Comparison of ENCODE assay signal across 8 mouse cellular contexts in genomic region chr14:68197470-68197800, GRCm38 (mm10).
DNase-seq lines count a peak whose midpoint lies in the region; ATAC-seq and TF ChIP-seq lines count a peak whose summit lies in the region.

No protein-coding gene starts in this region.

- H3K4me1 ChIP-seq in kidney, embryonic 14.5 days (ENCODE audit: control insufficient read depth, insufficient read depth, low read length) = no peaks in the 10 kb centered on the region
- no peaks in the 10 kb centered on the region for H3K4me1 ChIP-seq in hindbrain, embryonic 11.5 days (replicated peaks; ENCODE audit: control insufficient read depth, insufficient read depth, low read length)
- H3K4me1 ChIP-seq in midbrain, postnatal 0 days (ENCODE audit: insufficient read depth, low read length) = no peaks in the 10 kb centered on the region
- H3K4me1 ChIP-seq in lung, adult 2 months (ENCODE audit: control insufficient read depth, insufficient read depth, low read length) = no peaks in the 10 kb centered on the region

- H3K4me3 ChIP-seq in kidney, embryonic 14.5 days (ENCODE audit: low read length) = no peak overlapping the region
- H3K4me3 ChIP-seq in hindbrain, embryonic 11.5 days (ENCODE audit: low read depth, low read length) = no peak overlapping the region
- H3K4me3 ChIP-seq in midbrain, postnatal 0 days (ENCODE audit: low read depth, low read length) = no peak overlapping the region
- no peak overlapping the region for H3K4me3 ChIP-seq in lung, adult 2 months (replicated peaks; ENCODE audit: extremely low read depth, low read depth, low read length)

- H3K27me3 ChIP-seq in kidney, embryonic 14.5 days (ENCODE audit: control insufficient read depth, insufficient read depth, low read length) = no peaks in the 10 kb centered on the region
- H3K27me3 ChIP-seq in hindbrain, embryonic 11.5 days (ENCODE audit: control insufficient read depth, insufficient read depth, low read length) = no peaks in the 10 kb centered on the region
- H3K27me3 ChIP-seq in midbrain, postnatal 0 days (ENCODE audit: insufficient read depth, low read length) = no peaks in the 10 kb centered on the region

- DNase-seq in kidney, adult 9 months = no peak
- peak; percentile 30 for DNase-seq in embryo, embryonic 11.5 days (ENCODE audit: low read depth, low spot score)
- peak; percentile 73 for DNase-seq in hindbrain, embryonic 11.5 days (ENCODE audit: low spot score)
- peak; percentile 38 for DNase-seq in midbrain, postnatal 0 days (ENCODE audit: low spot score)
- DNase-seq in lung, adult 2 months = no peak
- DNase-seq in adrenal gland, postnatal 25 days = no peak
- DNase-seq in left cerebral cortex, adult 8-10 months (ENCODE audit: low spot score in 2 of 2) = no peak

- ATAC-seq in kidney, embryonic 14.5 days (ENCODE audit: low FRiP score, low TSS enrichment) = peak; percentile 68; the same call in 1 of the 2 replicates
- ATAC-seq in hindbrain, embryonic 11.5 days (ENCODE audit: low FRiP score) = peak; percentile 87
- ATAC-seq in midbrain, postnatal 0 days (ENCODE audit: low FRiP score) = peak; percentile 41; the same call in 1 of the 2 replicates

- peak overlapping the region; percentile 10; the same call in 1 of the 2 replicates for H3K4me2 ChIP-seq in kidney, embryonic 14.5 days (replicated peaks; ENCODE audit: low read depth, low read length)
- peak overlapping the region; percentile 18; the same call in 1 of the 2 replicates for H3K4me2 ChIP-seq in hindbrain, embryonic 11.5 days (replicated peaks; ENCODE audit: low read depth, low read length)
- peak overlapping the region; percentile 20; the same call in 1 of the 2 replicates for H3K4me2 ChIP-seq in midbrain, postnatal 0 days (ENCODE audit: low read depth, low read length, poor library complexity, severe bottlenecking)

- H3K9ac ChIP-seq in kidney, embryonic 14.5 days (ENCODE audit: low read depth, low read length) = no peak overlapping the region
- H3K9ac ChIP-seq in hindbrain, embryonic 11.5 days (ENCODE audit: low read depth, low read length) = no peak overlapping the region
- H3K9ac ChIP-seq in midbrain, postnatal 0 days (replicated peaks; ENCODE audit: low read length, poor library complexity, severe bottlenecking) = no peak overlapping the region

- H3K9me3 ChIP-seq in kidney, embryonic 14.5 days (ENCODE audit: control insufficient read depth, low read length) = no peaks in the 10 kb centered on the region
- no peaks in the 10 kb centered on the region for H3K9me3 ChIP-seq in hindbrain, embryonic 11.5 days (ENCODE audit: control insufficient read depth, low read length)
- no peaks in the 10 kb centered on the region for H3K9me3 ChIP-seq in midbrain, postnatal 0 days (ENCODE audit: low read length)

- TF ChIP-seq POLR2A in lung, adult 2 months (IDR thresholded peaks at IDR 0.05; ENCODE audit: borderline replicate concordance, extremely low read depth, low read depth, low read length) = no peak

- H3K27ac ChIP-seq in kidney, embryonic 14.5 days (ENCODE audit: low read depth, low read length) = no peak overlapping the region
- peak overlapping the region; percentile 61 for H3K27ac ChIP-seq in hindbrain, embryonic 11.5 days (ENCODE audit: low read depth, low read length)
- H3K27ac ChIP-seq in midbrain, postnatal 0 days (ENCODE audit: low read depth, low read length) = no peak overlapping the region

- WGBS in kidney, embryonic 14.5 days = 8% methylated on average over 12 of the region's 13 CpGs
- WGBS in hindbrain, embryonic 11.5 days = 21% methylated on average over 13 of the region's 13 CpGs
- 4% methylated on average over 11 of the region's 13 CpGs for WGBS in midbrain, postnatal 0 days
- 7% methylated on average over 12 of the region's 13 CpGs for WGBS in lung, adult 2 months

- no peak for TF ChIP-seq CTCF in midbrain, postnatal 0 days (IDR thresholded peaks at IDR 0.05)
- TF ChIP-seq CTCF in lung, adult 2 months (IDR thresholded peaks at IDR 0.05; ENCODE audit: insufficient read depth, low read length) = no peak

- no peaks in the 10 kb centered on the region for H3K36me3 ChIP-seq in kidney, embryonic 14.5 days (ENCODE audit: control insufficient read depth, insufficient read depth, low read length)
- no peaks in the 10 kb centered on the region for H3K36me3 ChIP-seq in hindbrain, embryonic 11.5 days (ENCODE audit: control insufficient read depth, insufficient read depth, low read length)
- no peaks in the 10 kb centered on the region for H3K36me3 ChIP-seq in midbrain, postnatal 0 days (ENCODE audit: insufficient read depth, low read length)

Comparison
In these comparisons a context has a peak if more than half of its experiments do, and no peak if none do; other contexts are left out.
1. DNase-seq: peak in embryo, embryonic 11.5 days (single experiment), hindbrain, embryonic 11.5 days (single experiment) and midbrain, postnatal 0 days (single experiment); none in kidney, adult 9 months (single experiment), lung, adult 2 months (single experiment), adrenal gland, postnatal 25 days (single experiment) and left cerebral cortex, adult 8-10 months (0 of 2).
2. Peak in every context shown above with its lines, with median percentiles within 50 percentile points of each other: ATAC-seq and H3K4me2 ChIP-seq.